Comparison of ENCODE assay signal across 27 mouse cellular contexts in genomic region chr2:123073476-123074085, GRCm38 (mm10).
A peak's percentile ranks its signal among the peaks of the same experiment; 100 is the strongest.
DNase-seq lines count a peak whose midpoint lies in the region; ATAC-seq and TF ChIP-seq lines count a peak whose summit lies in the region.
"Had no signal": no experiment of that assay in that cellular context is flagged by ENCODE, and none has a peak within 500 bp of the region (broad histone marks: within the 10 kb centered on the region; RNA-seq: fewer than 3 reads in every experiment).

No protein-coding gene starts in this region.

- H3K36me3 ChIP-seq in forebrain, embryonic 15.5 days = no peaks in the 10 kb centered on the region
- H3K36me3 ChIP-seq: G1E; heart, embryonic 10.5 days; heart, embryonic 15.5 days; kidney, embryonic 15.5 days; limb, embryonic 13.5 days; lung, embryonic 15.5 days; midbrain, embryonic 12.5 days had no signal

- no peaks in the 10 kb centered on the region for H3K4me1 ChIP-seq in forebrain, embryonic 15.5 days
- H3K4me1 ChIP-seq: heart, embryonic 15.5 days; kidney, embryonic 15.5 days; limb, embryonic 13.5 days; lung, embryonic 15.5 days; midbrain, embryonic 12.5 days had no signal

- no peak overlapping the region for H3K4me3 ChIP-seq in left cerebral cortex, adult 2 months
- H3K4me3 ChIP-seq in forebrain, embryonic 15.5 days = no peak overlapping the region
- H3K4me3 ChIP-seq: heart, embryonic 10.5 days; heart, embryonic 15.5 days; kidney, embryonic 15.5 days; limb, embryonic 13.5 days; lung, embryonic 15.5 days; midbrain, embryonic 12.5 days had no signal

- H3K9me3 ChIP-seq in forebrain, embryonic 15.5 days = no peaks in the 10 kb centered on the region
- H3K9me3 ChIP-seq: heart, embryonic 10.5 days; heart, embryonic 15.5 days; kidney, embryonic 15.5 days; limb, embryonic 13.5 days; lung, embryonic 15.5 days; midbrain, embryonic 12.5 days had no signal

- H3K9ac ChIP-seq in forebrain, embryonic 15.5 days (replicated peaks) = no peak overlapping the region
- H3K9ac ChIP-seq: heart, embryonic 15.5 days; hindbrain, embryonic 14.5 days; kidney, embryonic 15.5 days; limb, embryonic 13.5 days; lung, embryonic 15.5 days; midbrain, embryonic 12.5 days had no signal

- no peak for ATAC-seq in forebrain, embryonic 15.5 days (replicated peaks)
- ATAC-seq: forebrain, embryonic 14.5 days had no signal

- intact Hi-C loops in left cerebral cortex, postnatal 25 days (cut with DNase I) = no loop called here
- intact Hi-C loops in left cerebral cortex, adult 2 months (cut with DNase I) = loop anchor here (5.0 kb wide), 1 partner anchor 106 kb away; no protein-coding TSS in a partner anchor

- TF ChIP-seq CTCF in left cerebral cortex, adult 2 months (IDR thresholded peaks at IDR 0.05) = no peak

- H3K27ac ChIP-seq in left cerebral cortex, adult 2 months = no peak overlapping the region
- H3K27ac ChIP-seq in forebrain, embryonic 15.5 days (replicated peaks) = no peak overlapping the region
- H3K27ac ChIP-seq: heart, embryonic 10.5 days; heart, embryonic 15.5 days; hindbrain, embryonic 14.5 days; kidney, embryonic 15.5 days; limb, embryonic 13.5 days; lung, embryonic 15.5 days; midbrain, embryonic 12.5 days; stomach, postnatal 0 days had no signal

- DNase-seq in embryo, embryonic 10.5 days (ENCODE audit: low spot score) = peak; percentile 7
- DNase-seq in embryo, embryonic 9.5 days (ENCODE audit: extremely low spot score) = no peak
- peak; percentile 6 to 61 for DNase-seq in left cerebral cortex, postnatal 25 days (ENCODE audit: low spot score in 2 of 2)
- no peak for DNase-seq in left cerebral cortex, adult 2 months (ENCODE audit: extremely low spot score in 1 of 2, low spot score in 2 of 2)
- DNase-seq in right cerebral cortex, adult 2 months (ENCODE audit: low spot score in 2 of 2) = peak; percentile 4 to 5
- no peak for DNase-seq in right cerebral cortex, postnatal 4 days
- DNase-seq: adrenal gland, adult 8-10 months; cerebellum, adult 11-12 months; cerebellum, adult 9-11 months; gastrocnemius, postnatal 14 days; heart, adult 11 months; kidney, adult 18-20 months; kidney, postnatal 25 days; thymus, adult 2 months; thymus, postnatal 4 days had no signal

- H3K4me2 ChIP-seq in forebrain, embryonic 15.5 days (replicated peaks) = no peak overlapping the region
- H3K4me2 ChIP-seq: heart, embryonic 15.5 days; hindbrain, embryonic 14.5 days; kidney, embryonic 15.5 days; limb, embryonic 13.5 days; liver, embryonic 11.5 days; lung, embryonic 15.5 days; midbrain, embryonic 12.5 days had no signal

- H3K27me3 ChIP-seq in forebrain, embryonic 15.5 days = no peaks in the 10 kb centered on the region
- H3K27me3 ChIP-seq: heart, embryonic 15.5 days; kidney, embryonic 15.5 days; limb, embryonic 13.5 days; lung, embryonic 15.5 days; midbrain, embryonic 12.5 days had no signal

- 7% methylated on average over 4 of the region's 4 CpGs for WGBS in forebrain, embryonic 15.5 days

Comparison
In these comparisons a context has a peak if more than half of its experiments do, and no peak if none do; other contexts are left out.
1. DNase-seq: peak in embryo, embryonic 10.5 days (single experiment), left cerebral cortex, postnatal 25 days (2 of 2) and right cerebral cortex, adult 2 months (2 of 2); none in embryo, embryonic 9.5 days (single experiment), left cerebral cortex, adult 2 months (0 of 2) and right cerebral cortex, postnatal 4 days (single experiment).